Mouse (Mus musculus) cerebellum, postnatal 4 days (tissue): ENCODE results near the gene Phxr2.
"Not testable (repeated sequence)": the region's sequence is repeated elsewhere in the genome, so short reads cannot be mapped to it uniquely, and the experiment has no call there.

Experiments used
- DNase-seq, 2 experiments: peaks; one replicate each; pipeline ENCODE4 v3.0.0; 2022; ENCODE audit warnings: low spot score in 2 of 2, mixed read lengths in 1 of 2

Gene Phxr2

GRCm38 (mm10) chr10:99126225-99126624, at the start of gene Phxr2:
Gene Phxr2, minus strand, starts transcription at chr10:99126325.
- no peak for DNase-seq

GRCm38 (mm10) chr10:99172906-99173507, 46.9 kb upstream of the Phxr2 start:
- DNase-seq, result no peak

- DNase-seq, result peak in 1 of 2 experiments; percentile 17
Measured at GRCm38 (mm10) chr10:99171961-99172497, 45.9 kb upstream of the Phxr2 start.

GRCm38 (mm10) chr10:99169765-99170129, 43.6 kb upstream of the Phxr2 start:
- DNase-seq, result no peak

GRCm38 (mm10) chr10:99168840-99169764, 43.0 kb upstream of the Phxr2 start:
- peak in 1 of 2 experiments; percentile 19 for DNase-seq

- no peak for DNase-seq
Measured at GRCm38 (mm10) chr10:99168404-99168803, 42.3 kb upstream of the Phxr2 start.

- no peak for DNase-seq
Measured at GRCm38 (mm10) chr10:99166392-99166791, 40.3 kb upstream of the Phxr2 start.

GRCm38 (mm10) chr10:99165751-99166282, 39.7 kb upstream of the Phxr2 start:
- no peak for DNase-seq

- peak in 1 of 2 experiments; percentile 30 for DNase-seq
Measured at GRCm38 (mm10) chr10:99164871-99165477, 38.8 kb upstream of the Phxr2 start.

- DNase-seq, result no peak
Measured at GRCm38 (mm10) chr10:99163002-99163401, 36.9 kb upstream of the Phxr2 start.

- no peak for DNase-seq
Measured at GRCm38 (mm10) chr10:99161987-99162582, 36.0 kb upstream of the Phxr2 start.

GRCm38 (mm10) chr10:99157697-99158096, 31.6 kb upstream of the Phxr2 start:
- not testable (repeated sequence) for DNase-seq

- DNase-seq, result no peak
Measured at GRCm38 (mm10) chr10:99156808-99157207, 30.7 kb upstream of the Phxr2 start.

- no peak for DNase-seq
Measured at GRCm38 (mm10) chr10:99154635-99155034, 28.5 kb upstream of the Phxr2 start.

- no peak for DNase-seq
Measured at GRCm38 (mm10) chr10:99152063-99152462, 25.9 kb upstream of the Phxr2 start.

GRCm38 (mm10) chr10:99151580-99151979, 25.5 kb upstream of the Phxr2 start:
- no peak for DNase-seq

- DNase-seq, result no peak
Measured at GRCm38 (mm10) chr10:99150016-99150415, 23.9 kb upstream of the Phxr2 start.

GRCm38 (mm10) chr10:99146596-99146995, 20.5 kb upstream of the Phxr2 start:
- DNase-seq, result no peak

- DNase-seq, result no peak
Measured at GRCm38 (mm10) chr10:99145611-99146010, 19.5 kb upstream of the Phxr2 start.

GRCm38 (mm10) chr10:99136337-99136736, 10.2 kb upstream of the Phxr2 start:
- peak in 1 of 2 experiments; percentile 36 for DNase-seq

- no peak for DNase-seq
Measured at GRCm38 (mm10) chr10:99133321-99133875, 7.3 kb upstream of the Phxr2 start.
